Mouse (Mus musculus) heart, embryonic 15.5 days (tissue): ENCODE measurements around the gene Rph3al. TPM values are rescaled to one million over a fixed set of nuclear protein-coding genes. Genes with fewer than 3 reads are reported as not detected.

Source experiments
- ATAC-seq: fragments of 200-750 bp; cut with Nextera tagmentation; replicated peaks from 2 replicates; pipeline ENCODE4 v1.8.0; 2017; ENCODE audit warnings: low read depth, moderate TSS enrichment; ENCODE audit not compliant: insufficient number of reproducible peaks, insufficient read depth, low FRiP score
- H3K27ac ChIP-seq: fragments of 300-500 bp; sonication (generic); 2 replicates; pipeline ENCODE4 v1.5.1; 2015; ENCODE audit warnings: mild to moderate bottlenecking, inconsistent platforms
- H3K27me3 ChIP-seq: fragments of 300-500 bp; sonication (generic); 2 replicates; pipeline ENCODE4 v1.6.1; 2015; ENCODE audit warnings: inconsistent platforms
- H3K36me3 ChIP-seq: fragments of 300-500 bp; sonication (generic); 2 replicates; pipeline ENCODE4 v1.6.1; 2015; ENCODE audit warnings: mild to moderate bottlenecking, inconsistent platforms
- H3K4me1 ChIP-seq: fragments of 300-500 bp; sonication (generic); replicated peaks from 2 replicates; pipeline ENCODE4 v1.6.1; 2015; ENCODE audit warnings: inconsistent platforms
- H3K4me2 ChIP-seq: fragments of 300-500 bp; sonication (generic); 2 replicates; pipeline ENCODE4 v1.6.1; 2015; ENCODE audit warnings: inconsistent platforms, mild to moderate bottlenecking, moderate library complexity
- H3K4me3 ChIP-seq: fragments of 300-500 bp; sonication (generic); 2 replicates; pipeline ENCODE4 v1.5.1; 2015; ENCODE audit warnings: mild to moderate bottlenecking, inconsistent platforms
- H3K9ac ChIP-seq: fragments of 300-500 bp; sonication (generic); 2 replicates; pipeline ENCODE4 v1.6.1; 2015; ENCODE audit warnings: mild to moderate bottlenecking, inconsistent platforms
- H3K9me3 ChIP-seq: fragments of 300-500 bp; sonication (generic); replicated peaks from 2 replicates; pipeline ENCODE4 v1.6.1; 2016; ENCODE audit warnings: inconsistent platforms
- WGBS: fragments of 180-500 bp; shearing (Covaris S2); methylation state at CpG from one replicate; pipeline ENCODE4 v1.1.7; 2015; ENCODE audit warnings: mixed read lengths; 5-methylcytosine and 5-hydroxymethylcytosine counted together
- polyA plus RNA-seq: library from polyadenylated mRNA; unstranded; fragments of >200 nt; fragmentation: Nextera tagmentation; extraction: Ambion mirVana; gene quantifications from 2 replicates; pipeline ENCODE4 v1.2.1, GENCODE M21; 2015

The Rph3al gene
- polyA plus RNA-seq, 1 experiment from 2014 or later: 5.2 TPM

DNA sequence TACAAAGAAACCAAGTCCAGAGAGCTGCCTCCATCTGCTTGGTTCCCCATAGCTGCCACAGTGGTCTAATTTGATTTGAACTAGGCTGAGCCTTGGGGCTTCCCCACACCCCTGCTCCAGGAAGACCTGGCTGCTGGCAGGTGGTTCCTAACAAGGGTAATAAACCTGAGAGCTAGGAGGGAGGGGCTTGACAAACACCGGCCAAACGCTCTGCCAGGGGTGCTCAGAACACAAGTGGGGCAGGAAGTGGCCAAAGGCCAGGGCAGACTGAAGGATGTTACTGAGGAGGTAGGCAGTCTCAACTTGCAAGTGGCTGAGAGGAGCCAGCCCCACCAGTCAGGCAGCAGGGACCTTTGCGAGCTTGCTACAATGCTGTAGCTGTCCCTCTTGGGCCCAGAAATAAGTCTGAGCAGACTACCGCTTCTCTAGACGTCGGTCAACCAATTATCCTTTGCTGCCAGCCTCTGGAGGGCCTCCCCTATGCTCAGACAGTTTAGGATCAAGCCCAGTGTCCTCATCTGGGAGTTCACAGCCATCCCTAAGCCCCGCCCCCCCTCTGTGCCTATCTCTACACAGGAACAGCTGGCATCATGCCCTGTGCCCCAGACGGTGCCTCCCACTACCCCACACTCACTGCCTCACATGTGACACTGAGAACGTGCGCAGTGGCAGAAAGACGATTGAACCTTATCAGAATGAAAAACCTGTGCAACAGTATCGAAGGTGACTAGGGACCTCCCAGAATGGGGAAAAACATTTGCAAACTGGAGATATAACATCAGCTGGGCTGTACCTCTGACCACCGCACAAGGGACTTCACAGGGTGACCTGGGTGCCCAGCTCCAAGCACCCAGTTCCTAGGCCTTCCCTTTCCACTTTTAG is 11.6 kb downstream of the Rph3al start:
- H3K9me3 ChIP-seq: no peaks in the 10 kb centered on the region
- H3K4me3 ChIP-seq: no peak overlapping the region
- peak; percentile 83 for ATAC-seq
- peaks cover 37% of the 10 kb centered on the region for H3K4me1 ChIP-seq
- peak overlapping the region; percentile 77 for H3K27ac ChIP-seq
- peak overlapping the region; percentile 33 for H3K4me2 ChIP-seq
- H3K36me3 ChIP-seq: no peaks in the 10 kb centered on the region
- no peak overlapping the region; the same call in 1 of the 2 replicates for H3K9ac ChIP-seq
- WGBS: 34% methylated on average over 13 of the region's 13 CpGs
- H3K27me3 ChIP-seq: no peaks in the 10 kb centered on the region

- Histone ChIP-seq H3K4me1 (peaks cover 30% of the 10 kb centered on the region), H3K27me3 (no peaks in the 10 kb centered on the region), H3K9me3 (no peaks in the 10 kb centered on the region), H3K36me3 (no peaks in the 10 kb centered on the region), H3K4me3 (no peak overlapping the region), H3K4me2 (peak overlapping the region; percentile 12), H3K9ac (no peak overlapping the region), H3K27ac (peak overlapping the region; percentile 77)
- WGBS: 29% methylated on average over 7 of the region's 7 CpGs
- ATAC-seq: no peak
Observed at GRCm38 (mm10) chr11:75925801-75926200, 12.4 kb downstream of the Rph3al start.

DNA sequence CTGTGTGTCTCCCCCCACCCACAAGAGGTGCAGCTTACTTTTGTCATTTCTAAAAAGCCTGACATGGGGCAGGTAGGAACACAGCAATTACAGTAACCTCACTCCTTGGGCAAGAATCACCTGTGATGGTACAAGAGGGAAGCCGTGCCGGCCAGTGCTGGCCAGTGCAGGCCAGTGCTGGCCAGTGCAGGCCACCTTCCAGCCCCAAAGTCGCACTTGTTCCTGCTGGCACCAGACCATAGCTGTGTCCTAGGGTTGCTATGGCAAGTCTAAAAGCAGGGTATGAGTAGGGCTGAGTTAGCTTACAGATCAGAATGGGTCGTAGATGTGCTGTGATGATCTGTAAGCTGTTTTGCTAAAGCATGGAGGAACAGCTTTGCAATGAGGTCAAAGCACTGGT is 15.5 kb downstream of the Rph3al start:
- Histone ChIP-seq H3K4me2 (no peak overlapping the region), H3K27ac (no peak overlapping the region), H3K27me3 (no peaks in the 10 kb centered on the region), H3K36me3 (no peaks in the 10 kb centered on the region), H3K4me1 (peaks cover 28% of the 10 kb centered on the region), H3K9ac (no peak overlapping the region), H3K9me3 (no peaks in the 10 kb centered on the region), H3K4me3 (no peak overlapping the region)
- ATAC-seq: no peak
- 85% methylated on average over 4 of the region's 4 CpGs for WGBS

DNA sequence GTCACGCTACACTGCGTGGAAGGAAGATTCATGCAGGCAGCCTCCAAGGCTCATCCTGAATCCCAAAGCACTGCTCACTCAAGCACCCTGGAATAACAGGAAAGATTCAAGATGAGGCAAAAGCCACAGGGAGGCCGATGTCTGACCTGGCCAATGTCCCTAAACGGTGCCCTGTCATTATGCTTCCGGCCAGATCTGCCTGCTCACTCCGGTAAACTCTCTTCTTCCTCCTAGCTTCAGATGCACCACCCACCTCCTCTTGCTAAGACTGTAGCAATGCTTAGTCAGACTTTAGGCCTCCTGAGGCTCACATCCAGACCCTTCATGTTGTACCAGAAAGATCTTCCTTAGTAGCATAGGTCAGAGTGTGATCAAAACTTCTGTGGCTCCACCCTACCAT is 19.1 kb downstream of the Rph3al start:
- H3K4me2 ChIP-seq: no peak overlapping the region
- H3K9ac ChIP-seq: no peak overlapping the region
- ATAC-seq: no peak
- H3K4me1 ChIP-seq: peaks cover 12% of the 10 kb centered on the region
- H3K27me3 ChIP-seq: no peaks in the 10 kb centered on the region
- no peaks in the 10 kb centered on the region for H3K36me3 ChIP-seq
- 76% methylated on average over 6 of the region's 6 CpGs for WGBS
- H3K9me3 ChIP-seq: no peaks in the 10 kb centered on the region
- H3K4me3 ChIP-seq: no peak overlapping the region
- no peak overlapping the region for H3K27ac ChIP-seq

DNA sequence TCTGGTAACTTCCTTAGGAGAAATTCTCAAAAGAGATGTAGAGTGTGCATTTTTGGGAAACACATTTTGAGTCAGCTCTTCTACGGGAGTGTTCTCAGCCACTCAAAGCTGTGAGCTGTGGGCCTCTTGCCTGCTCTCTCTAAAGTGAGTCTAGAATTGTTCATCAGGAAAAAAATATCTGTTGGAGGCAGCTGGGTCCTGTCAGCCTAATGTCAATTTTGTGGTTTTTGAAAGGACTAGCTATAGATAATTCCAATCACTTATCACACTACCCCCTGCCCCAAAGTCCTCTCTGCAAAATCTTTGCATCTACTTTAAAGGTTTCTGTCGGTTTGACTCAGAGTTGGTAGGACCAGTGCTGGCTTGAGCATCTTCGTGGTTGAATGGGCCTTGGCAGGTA is 20.9 kb downstream of the Rph3al start:
- ATAC-seq: no peak
- Histone ChIP-seq H3K36me3 (no peaks in the 10 kb centered on the region), H3K27ac (no peak overlapping the region), H3K9ac (no peak overlapping the region), H3K27me3 (no peaks in the 10 kb centered on the region), H3K4me1 (peaks cover 14% of the 10 kb centered on the region), H3K4me2 (no peak overlapping the region), H3K4me3 (no peak overlapping the region), H3K9me3 (no peaks in the 10 kb centered on the region)
- WGBS: 75% methylated on average over 3 of the region's 3 CpGs

GRCm38 (mm10) chr11:75913953-75914352 is 24.3 kb downstream of the Rph3al start:
- Histone ChIP-seq H3K4me1 (peaks cover 14% of the 10 kb centered on the region), H3K27ac (no peak overlapping the region), H3K4me3 (no peak overlapping the region), H3K4me2 (no peak overlapping the region), H3K27me3 (no peaks in the 10 kb centered on the region), H3K36me3 (no peaks in the 10 kb centered on the region), H3K9ac (no peak overlapping the region), H3K9me3 (no peaks in the 10 kb centered on the region)
- 48% methylated on average over 3 of the region's 3 CpGs for WGBS
- ATAC-seq: no peak

DNA sequence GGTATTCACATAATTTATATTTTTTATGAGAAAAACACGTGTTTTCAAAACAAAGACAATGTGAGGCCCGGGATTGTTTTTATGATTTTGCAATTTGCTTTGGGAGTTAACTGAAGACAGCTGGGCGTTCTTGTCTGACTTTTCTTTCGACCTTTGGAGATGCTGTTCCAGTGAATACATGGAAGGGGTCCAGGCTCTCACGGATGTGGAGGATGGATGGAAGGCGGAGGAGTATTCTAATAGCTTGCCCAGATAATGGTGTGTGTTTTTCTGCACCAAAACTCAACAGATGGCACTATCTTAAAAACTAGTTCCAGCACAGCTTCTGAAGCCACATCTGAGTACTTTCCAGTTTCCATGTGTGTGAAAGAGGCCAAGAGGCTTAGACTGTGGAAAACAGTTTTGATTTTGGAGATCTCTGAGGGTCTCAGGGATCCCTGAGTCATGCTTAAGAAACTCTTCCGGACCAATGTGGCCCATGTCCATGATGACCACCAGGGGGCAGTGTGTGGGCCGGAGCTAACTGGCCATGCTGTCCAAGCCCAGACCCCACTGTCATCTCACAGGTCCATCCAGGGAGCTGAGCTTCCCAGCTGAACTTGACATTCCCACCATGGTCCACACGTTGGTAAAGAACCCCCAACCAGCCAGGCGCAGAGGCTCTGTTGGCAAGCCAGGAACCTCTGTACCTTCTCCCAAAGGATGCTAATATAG is 25.1 kb downstream of the Rph3al start:
- Histone ChIP-seq H3K9ac (no peak overlapping the region), H3K4me1 (peaks cover 14% of the 10 kb centered on the region), H3K36me3 (no peaks in the 10 kb centered on the region), H3K27ac (no peak overlapping the region), H3K4me2 (no peak overlapping the region), H3K4me3 (no peak overlapping the region), H3K9me3 (no peaks in the 10 kb centered on the region), H3K27me3 (no peaks in the 10 kb centered on the region)
- ATAC-seq: no peak
- 40% methylated on average over 10 of the region's 10 CpGs for WGBS

- H3K36me3 ChIP-seq: no peaks in the 10 kb centered on the region
- H3K4me2 ChIP-seq: no peak overlapping the region
- no peak overlapping the region for H3K27ac ChIP-seq
- no peaks in the 10 kb centered on the region for H3K27me3 ChIP-seq
- 100% methylated on average over 1 of the region's 1 CpGs for WGBS
- H3K9me3 ChIP-seq: no peaks in the 10 kb centered on the region
- H3K9ac ChIP-seq: no peak overlapping the region
- ATAC-seq: no peak
- H3K4me1 ChIP-seq: peaks cover 14% of the 10 kb centered on the region
- no peak overlapping the region for H3K4me3 ChIP-seq
Observed at GRCm38 (mm10) chr11:75911962-75912361, 26.3 kb downstream of the Rph3al start.

GRCm38 (mm10) chr11:75909702-75910429 is 28.4 kb downstream of the Rph3al start:
- no peak for ATAC-seq
- WGBS: 80% methylated on average over 9 of the region's 9 CpGs
- H3K27me3 ChIP-seq: no peaks in the 10 kb centered on the region
- H3K9me3 ChIP-seq: no peaks in the 10 kb centered on the region
- H3K4me3 ChIP-seq: no peak overlapping the region
- peaks cover 5% of the 10 kb centered on the region; the same call in 1 of the 2 replicates for H3K4me1 ChIP-seq
- no peak overlapping the region for H3K9ac ChIP-seq
- no peak overlapping the region for H3K4me2 ChIP-seq
- no peaks in the 10 kb centered on the region for H3K36me3 ChIP-seq
- H3K27ac ChIP-seq: no peak overlapping the region

DNA sequence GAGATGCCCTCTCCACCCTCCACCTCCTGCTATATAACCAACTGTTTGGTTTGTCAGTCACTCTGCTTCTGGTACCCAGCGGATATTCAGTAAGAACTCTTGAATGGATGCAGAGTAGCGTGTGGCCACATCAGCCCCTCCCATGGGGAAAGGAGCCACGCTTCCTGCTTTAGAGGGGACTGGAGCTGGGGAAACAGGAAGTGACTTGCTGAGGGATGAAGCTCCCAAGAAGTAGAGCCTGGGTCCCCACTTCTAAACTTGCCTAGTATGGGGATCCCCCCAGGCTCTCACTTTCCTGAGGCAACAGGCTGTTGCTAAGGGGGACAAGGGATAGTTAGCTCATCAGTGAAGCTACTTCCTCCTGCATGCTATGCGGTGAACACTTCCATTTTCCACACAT is 30.8 kb downstream of the Rph3al start:
- H3K9ac ChIP-seq: no peak overlapping the region
- 81% methylated on average over 4 of the region's 4 CpGs for WGBS
- H3K4me2 ChIP-seq: no peak overlapping the region
- H3K4me3 ChIP-seq: no peak overlapping the region
- H3K27me3 ChIP-seq: no peaks in the 10 kb centered on the region
- H3K36me3 ChIP-seq: no peaks in the 10 kb centered on the region
- ATAC-seq: no peak
- H3K9me3 ChIP-seq: no peaks in the 10 kb centered on the region
- peaks cover 6% of the 10 kb centered on the region for H3K4me1 ChIP-seq
- H3K27ac ChIP-seq: no peak overlapping the region

DNA sequence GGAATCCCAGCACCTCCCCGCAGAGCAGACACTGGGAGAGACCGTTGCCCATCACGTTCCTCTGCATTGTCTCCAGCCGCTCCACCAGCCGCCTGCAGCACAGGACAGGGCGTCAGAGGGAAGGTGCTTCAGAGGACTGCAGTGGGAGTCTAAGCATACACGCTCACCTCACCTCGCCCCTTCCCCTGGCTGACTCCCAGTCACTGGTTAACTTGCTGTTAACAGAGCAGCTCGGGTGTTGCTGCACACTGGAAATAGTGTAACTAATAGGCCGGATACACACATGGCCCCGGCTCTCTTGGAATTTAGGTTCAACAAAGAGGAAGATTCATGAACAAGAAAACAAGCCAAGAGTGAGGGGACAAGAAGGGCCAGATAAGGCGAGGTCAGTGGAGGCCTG is 31.7 kb downstream of the Rph3al start:
- H3K9ac ChIP-seq: no peak overlapping the region
- no peaks in the 10 kb centered on the region for H3K9me3 ChIP-seq
- no peak overlapping the region for H3K27ac ChIP-seq
- H3K4me1 ChIP-seq: peaks cover 6% of the 10 kb centered on the region
- no peaks in the 10 kb centered on the region for H3K27me3 ChIP-seq
- 62% methylated on average over 12 of the region's 12 CpGs for WGBS
- no peak for ATAC-seq
- H3K4me2 ChIP-seq: no peak overlapping the region
- H3K4me3 ChIP-seq: no peak overlapping the region
- H3K36me3 ChIP-seq: no peaks in the 10 kb centered on the region
